Mouse (Mus musculus): ENCODE data around the gene Gsto2.

The Gsto2 gene

DNA sequence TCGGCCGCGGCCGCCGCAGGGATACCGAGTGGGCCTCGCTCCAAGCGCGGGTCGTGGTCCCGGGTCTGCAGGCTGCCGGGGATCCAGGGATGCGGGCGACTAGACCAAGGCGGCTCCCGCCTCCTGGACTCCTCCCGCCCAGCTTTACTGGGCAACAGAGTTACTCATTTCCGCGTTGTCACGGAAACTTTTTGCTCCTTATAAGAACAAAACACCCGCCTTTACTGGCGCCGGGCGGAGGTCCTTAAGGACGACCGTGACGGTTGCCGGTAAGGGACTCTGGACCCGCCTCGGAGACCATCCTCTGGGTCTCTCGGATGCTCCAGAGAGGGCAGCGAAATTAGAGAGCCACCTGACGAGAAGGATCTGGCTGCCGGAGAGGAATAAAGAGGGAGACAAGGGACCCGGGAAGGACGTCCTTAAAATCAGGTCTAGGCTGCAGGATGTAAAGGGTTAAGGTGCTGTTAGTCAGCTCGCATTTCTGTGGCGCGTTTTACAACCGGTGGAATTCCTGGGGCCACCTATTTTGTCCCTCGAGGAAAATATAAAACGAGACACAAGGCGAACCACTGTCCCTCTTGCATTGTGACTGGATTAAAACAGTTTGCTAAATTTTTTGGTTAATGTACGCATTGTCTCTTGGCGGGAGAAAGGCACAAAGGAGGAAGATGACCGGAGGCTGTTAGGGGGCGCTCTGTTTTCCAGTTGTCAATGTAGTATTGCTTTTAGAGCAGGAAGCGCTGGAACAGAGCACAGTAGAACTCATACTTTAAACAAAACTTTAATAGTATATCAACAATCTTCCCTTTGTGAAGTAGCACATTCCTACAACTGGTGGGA, 54.0 kb downstream of the Gsto2 start, which contains the start of the genes Cfap43 and Itprip:
Gene Cfap43 (minus strand): TSS at position 162 of the 840 bp plus-strand sequence.
Gene Itprip (minus strand): TSS at position 174 of the 840 bp plus-strand sequence.
- peak; percentile 79 for DNase-seq (ENCODE audit: low spot score)

DNA sequence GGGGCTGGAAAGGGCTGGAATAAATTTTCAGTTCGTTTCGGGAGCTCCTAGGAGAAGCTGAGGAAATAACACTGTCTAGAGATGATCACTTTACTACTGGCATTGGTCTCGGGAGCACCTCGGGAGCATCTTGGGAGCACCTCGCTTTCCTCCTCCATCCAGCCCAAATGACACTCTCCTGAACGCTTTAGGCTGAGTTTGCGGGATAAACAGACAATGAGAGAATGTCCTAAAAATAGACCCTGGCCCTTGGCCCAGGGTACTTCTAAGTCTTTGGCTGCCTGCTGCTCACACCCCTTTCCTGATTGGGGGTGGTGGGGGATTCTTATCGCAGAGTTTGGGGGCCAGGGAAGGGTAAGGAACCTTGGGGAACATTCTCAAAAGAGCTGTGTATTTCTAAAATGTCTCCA, 54.6 kb downstream of the Gsto2 start:
- DNase-seq (ENCODE audit: low spot score): no peak

DNA sequence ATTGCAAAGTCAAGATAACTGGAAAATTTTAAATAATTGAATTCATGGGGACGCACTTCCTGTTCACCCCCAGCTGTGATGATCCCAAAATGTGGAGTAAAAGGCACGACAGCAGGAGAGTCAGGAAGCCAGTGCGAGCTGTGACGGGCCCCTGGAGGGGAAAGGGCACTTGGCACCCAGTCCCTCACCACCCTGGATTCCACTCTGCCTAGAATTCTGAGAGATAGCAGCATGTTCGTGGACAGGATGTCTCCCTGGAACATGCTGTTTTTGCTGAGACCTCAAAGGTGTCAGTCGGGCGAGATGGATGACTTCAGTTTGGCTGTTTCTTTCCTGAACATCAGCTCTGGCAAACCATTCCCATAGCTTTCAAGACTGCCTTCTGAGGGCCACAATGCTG, 60.5 kb downstream of the Gsto2 start:
- DNase-seq (ENCODE audit: low spot score): no peak

DNA sequence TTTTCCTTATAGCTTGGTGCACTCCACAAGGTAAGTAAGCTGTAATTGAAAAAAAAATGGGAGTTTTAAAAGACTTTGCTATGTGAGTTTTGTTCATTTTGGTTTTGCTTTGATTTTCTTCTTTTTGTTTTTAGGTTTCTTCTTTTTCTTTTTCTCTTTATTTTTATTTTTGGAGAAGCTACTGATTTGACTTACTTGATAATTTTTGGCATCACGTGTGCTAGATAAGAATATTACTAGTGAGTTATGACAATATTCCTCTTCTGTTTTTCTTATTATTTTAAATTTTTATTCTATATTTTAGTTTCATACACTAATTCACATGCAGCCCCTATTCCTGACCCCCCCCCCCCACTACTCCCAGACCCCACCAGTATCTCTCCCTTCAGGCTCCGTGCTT, 61.7 kb downstream of the Gsto2 start:
- DNase-seq (ENCODE audit: low spot score): no peak

DNA sequence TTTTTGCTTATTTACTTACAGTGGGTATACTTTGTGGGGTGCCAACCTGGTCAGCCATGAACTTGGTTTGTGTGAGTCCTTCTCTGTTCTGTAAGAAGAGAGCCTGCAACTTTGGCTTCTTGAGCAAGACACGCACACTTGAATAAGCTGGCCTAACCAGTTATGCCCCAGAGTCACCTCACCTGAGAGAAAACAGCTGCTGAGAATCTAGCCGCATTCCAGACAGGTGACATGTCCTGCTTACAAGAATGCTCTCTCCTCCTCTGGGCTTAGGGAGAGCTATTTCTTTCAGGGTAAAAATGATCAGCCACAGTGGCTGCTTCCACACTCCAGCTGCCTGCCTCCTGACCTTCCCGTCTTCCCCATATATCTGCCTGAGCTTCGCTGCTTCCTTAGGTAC, 63.7 kb downstream of the Gsto2 start:
- DNase-seq (ENCODE audit: low spot score): no peak

DNA sequence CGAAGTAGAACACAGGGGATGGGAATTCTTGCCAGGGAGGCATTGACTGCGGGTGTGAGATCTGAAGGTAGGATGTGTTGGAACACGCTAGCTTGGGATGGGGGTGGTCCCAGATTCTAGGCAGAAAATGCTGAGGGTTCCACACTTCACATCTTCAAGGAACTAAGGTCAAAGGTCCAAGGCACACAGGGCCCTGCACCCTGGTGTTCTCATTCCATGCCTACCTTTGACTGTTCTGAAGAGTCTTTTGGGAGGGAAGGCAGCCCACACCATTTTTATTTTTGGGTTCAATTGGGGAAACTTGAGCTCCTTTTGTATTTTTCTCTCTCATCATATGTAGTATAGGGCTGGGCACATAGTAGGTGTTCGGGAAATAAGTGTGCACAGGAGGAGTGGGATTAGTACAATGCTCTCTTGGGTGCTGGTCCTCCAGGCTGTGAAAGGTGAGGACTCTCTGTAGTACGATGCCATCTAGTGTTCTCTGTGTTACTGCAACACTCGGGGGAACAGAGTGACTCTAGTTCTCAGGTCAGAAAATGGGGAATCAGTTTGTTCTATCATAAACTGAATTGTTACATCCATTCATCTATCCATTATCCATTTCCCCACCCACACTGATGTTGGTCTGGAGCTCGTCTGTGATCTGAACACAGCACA, 66.8 kb downstream of the Gsto2 start:
- no peak for DNase-seq (ENCODE audit: low spot score)

DNA sequence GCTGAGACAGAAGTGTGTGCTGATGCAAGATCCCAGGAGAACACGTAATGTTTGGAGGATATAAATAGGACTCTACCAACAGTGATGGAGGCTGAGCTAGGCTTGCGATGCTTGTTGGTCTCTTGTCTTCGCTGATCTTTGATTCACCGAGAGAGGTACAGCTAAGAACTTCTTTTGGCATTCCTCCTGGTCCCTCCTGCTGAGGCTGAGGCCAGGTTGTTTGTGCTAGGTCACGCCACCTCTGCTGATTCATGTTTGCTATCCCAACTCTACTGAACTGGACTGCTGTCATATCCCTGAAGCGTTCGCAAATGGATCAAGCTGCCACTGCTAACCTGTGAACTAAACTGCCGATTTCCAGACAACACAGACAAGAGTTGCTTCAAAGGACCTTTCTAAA, 68.8 kb downstream of the Gsto2 start:
- no peak for DNase-seq (ENCODE audit: low spot score)

DNA sequence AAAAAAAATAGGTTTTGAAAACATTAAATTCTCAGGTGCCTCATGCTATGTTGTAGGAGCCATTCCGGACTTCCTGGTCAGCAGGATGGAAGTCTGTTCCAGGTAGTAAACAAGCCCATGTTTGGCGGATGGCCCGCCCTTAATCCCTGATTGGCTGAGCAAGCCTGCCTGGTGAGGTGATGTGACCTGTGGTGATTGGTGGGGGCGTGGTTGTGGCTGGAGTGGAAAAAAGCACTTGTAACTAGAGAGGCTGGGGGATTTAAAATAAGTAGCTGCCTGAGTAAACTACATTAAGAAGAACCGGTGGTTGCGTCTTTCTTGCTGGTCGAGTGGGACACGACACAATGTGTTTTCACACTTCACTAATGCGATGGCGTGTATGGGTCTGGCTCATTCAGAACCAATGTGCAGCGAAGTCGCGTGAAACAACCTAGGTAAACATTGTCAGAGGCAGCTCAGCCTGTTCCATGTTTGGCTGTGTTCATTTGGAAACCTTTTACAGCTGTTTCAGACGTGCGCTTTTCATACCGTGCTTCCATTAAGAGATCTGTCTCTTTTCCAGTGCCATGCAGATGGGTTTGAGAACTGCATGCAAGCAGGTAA, 69.4 kb downstream of the Gsto2 start:
- no peak for DNase-seq (ENCODE audit: low spot score)

DNA sequence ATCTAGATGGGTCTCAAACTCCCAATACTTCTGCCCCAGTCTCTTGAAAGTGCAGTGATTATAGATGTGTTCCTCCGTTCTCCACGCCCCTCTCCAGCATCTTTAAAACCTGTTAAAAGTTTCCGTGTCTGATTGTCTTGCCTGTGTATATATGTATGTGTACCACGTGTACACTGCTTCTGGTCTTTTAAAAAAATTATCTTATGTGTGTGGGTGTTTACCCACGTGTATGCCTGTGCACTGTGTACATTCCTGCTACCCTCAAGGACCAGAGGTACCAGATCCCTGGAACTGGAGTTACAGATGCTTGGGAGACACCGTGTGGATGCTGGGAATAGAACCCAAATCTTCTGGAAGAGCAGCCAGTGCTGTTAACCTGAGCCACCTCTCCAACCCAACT, 70.2 kb downstream of the Gsto2 start:
- DNase-seq (ENCODE audit: low spot score): no peak

Measured in testis, postnatal 10 days (tissue).